Mouse (Mus musculus): Measurements from ENCODE around the gene Acat3. TPM values are rescaled to one million over a fixed set of nuclear protein-coding genes. Genes with fewer than 3 reads are reported as not detected.

Gene Acat3
- polyA plus RNA-seq (2017; shearing (Covaris generic)), result 2.4 TPM

GRCm38 (mm10) chr17:12940151-12940805, at the start of gene Acat3:
Gene Acat3 (minus strand): TSS chr17:12940600.

GRCm38 (mm10) chr17:12960331-12960873, 20.0 kb upstream of the Acat3 start, which contains the start of gene Acat2:
Gene Acat2 (minus strand): TSS chr17:12960747.

GRCm38 (mm10) chr17:12915881-12916583, 24.4 kb downstream of the Acat3 start, which contains the start of gene Mrpl18:
Gene Mrpl18 (minus strand): TSS chr17:12916345.

GRCm38 (mm10) chr17:12915488-12915880, 24.9 kb downstream of the Acat3 start, which contains the start of gene Tcp1:
Gene Tcp1 (plus strand): TSS chr17:12915701.

GRCm38 (mm10) chr17:12909361-12910280, 30.8 kb downstream of the Acat3 start, which contains the start of gene Pnldc1:
Gene Pnldc1 (minus strand): TSS chr17:12910230.

GRCm38 (mm10) chr17:12875734-12876133, 64.7 kb downstream of the Acat3 start, which contains the start of gene Mrgprh:
Gene Mrgprh (plus strand): TSS chr17:12876034.

Other genes starting within 250 kb of the Acat3 start
- gene Igf2r, start 170.9 kb downstream of the Acat3 start, polyA plus RNA-seq (2017; shearing (Covaris generic)), result 26.0 TPM
- gene Mas1, start 72.5 kb downstream of the Acat3 start, polyA plus RNA-seq (2017; shearing (Covaris generic)), result not detected
- gene Mrgprh, start 64.6 kb downstream of the Acat3 start, polyA plus RNA-seq (2017; shearing (Covaris generic)), result not detected
- gene Pnldc1, start 30.4 kb downstream of the Acat3 start, polyA plus RNA-seq (2017; shearing (Covaris generic)), result 0.86 TPM
- gene Tcp1, start 24.9 kb downstream of the Acat3 start, polyA plus RNA-seq (2017; shearing (Covaris generic)), result 186 TPM
- 71.5 TPM for gene Mrpl18, start 24.3 kb downstream of the Acat3 start, polyA plus RNA-seq (2017; shearing (Covaris generic))
- 45.3 TPM for gene Acat2, start 20.1 kb upstream of the Acat3 start, polyA plus RNA-seq (2017; shearing (Covaris generic))
- 87.3 TPM for gene Wtap, start 53.6 kb upstream of the Acat3 start, polyA plus RNA-seq (2017; shearing (Covaris generic))
- 87.7 TPM for gene Sod2, start 66.2 kb upstream of the Acat3 start, polyA plus RNA-seq (2017; shearing (Covaris generic))
- gene Gpr31b, start 111.7 kb upstream of the Acat3 start, polyA plus RNA-seq (2017; shearing (Covaris generic)), result not detected
- not detected for gene Tcp10b, start 120.5 kb upstream of the Acat3 start, polyA plus RNA-seq (2017; shearing (Covaris generic))
- gene Unc93a, start 191.2 kb upstream of the Acat3 start, polyA plus RNA-seq (2017; shearing (Covaris generic)), result not detected

Data from naive thymus-derived CD4-positive, alpha-beta T cell, adult 5 months (primary cell).